Mouse (Mus musculus) limb, embryonic 14.5 days (tissue): Measurements from ENCODE around the gene Cadm1. TPM values are rescaled to one million over a fixed set of nuclear protein-coding genes. Genes with fewer than 3 reads are reported as not detected.

Experiments used
- ATAC-seq: fragments of 200-750 bp; cut with Nextera tagmentation; 2 replicates; pipeline ENCODE4 v1.8.0; 2017; ENCODE audit warnings: low read depth, moderate number of reproducible peaks, moderate TSS enrichment; ENCODE audit not compliant: low FRiP score
- DNase-seq: peaks from one replicate; pipeline ENCODE4 v3.0.0-alpha.2; 2015; ENCODE audit warnings: low spot score
- H3K27ac ChIP-seq: fragments of 300-500 bp; sonication (generic); replicated peaks from 2 replicates; pipeline ENCODE4 v1.5.1; 2014; ENCODE audit warnings: low read depth, mild to moderate bottlenecking, low read length, moderate library complexity, mixed read lengths
- H3K27me3 ChIP-seq: fragments of 300-500 bp; sonication (generic); 2 replicates; pipeline ENCODE4 v1.6.1; 2014; ENCODE audit warnings: low read length, mixed read lengths; ENCODE audit not compliant: control insufficient read depth, insufficient read depth
- H3K36me3 ChIP-seq: fragments of 300-500 bp; sonication (generic); 2 replicates; pipeline ENCODE4 v1.6.1; 2014; ENCODE audit warnings: mild to moderate bottlenecking, low read length, moderate library complexity, mixed read lengths; ENCODE audit not compliant: control insufficient read depth, insufficient read depth
- H3K4me1 ChIP-seq: fragments of 300-500 bp; sonication (generic); 2 replicates; pipeline ENCODE4 v1.6.1; 2014; ENCODE audit warnings: antibody characterized with exemption, low read length, mixed read lengths; ENCODE audit not compliant: control insufficient read depth, insufficient read depth
- H3K4me2 ChIP-seq: fragments of 300-500 bp; sonication (generic); replicated peaks from 2 replicates; pipeline ENCODE4 v1.6.1; 2014; ENCODE audit warnings: low read depth, mild to moderate bottlenecking, low read length, moderate library complexity; ENCODE audit not compliant: severe bottlenecking
- H3K4me3 ChIP-seq: fragments of 300-500 bp; sonication (generic); replicated peaks from 2 replicates; pipeline ENCODE4 v1.5.1; 2014; ENCODE audit warnings: low read length
- H3K9ac ChIP-seq: fragments of 300-500 bp; sonication (generic); 2 replicates; pipeline ENCODE4 v1.6.1; 2014; ENCODE audit warnings: mild to moderate bottlenecking, low read depth, low read length, moderate library complexity; ENCODE audit not compliant: severe bottlenecking
- H3K9me3 ChIP-seq: fragments of 300-500 bp; sonication (generic); 2 replicates; pipeline ENCODE4 v1.6.1; 2016; ENCODE audit warnings: low read length; ENCODE audit not compliant: control insufficient read depth
- POLR2A ChIP-seq: fragments of 200-500 bp; IDR thresholded peaks from 2 replicates; pipeline ENCODE4 v1.8.0; 2012; ENCODE audit warnings: inconsistent platforms, mild to moderate bottlenecking, moderate library complexity, borderline replicate concordance; ENCODE audit not compliant: insufficient read depth, insufficient read length; ENCODE audit errors: extremely low read depth
- WGBS: fragments of 180-500 bp; shearing (Covaris S2); extraction: QIAGEN DNeasy Blood & Tissue Kit; methylation state at CpG from one replicate; pipeline ENCODE4 v1.1.7; 2014; 5-methylcytosine and 5-hydroxymethylcytosine counted together
- polyA plus RNA-seq, 2 experiments: library from polyadenylated mRNA; depleted of rRNA in 1 of 2; stranded (reverse) in 1 of 2; unstranded in 1 of 2; fragments of >200 nt; fragmentation: Nextera tagmentation in 1 of 2; extraction: Ambion mirVana in 1 of 2; gene quantifications; 2 replicates each; pipeline versions ENCODE4 v1.2.1 to v1.2.3; 2012 to 2014

The Cadm1 gene
- polyA plus RNA-seq, 2 experiments = 15.4 to 37.5 TPM

GRCm38 (mm10) chr9:47904339-47904922, 374.5 kb downstream of the Cadm1 start:
- Histone ChIP-seq H3K4me2 (no peak overlapping the region), H3K9ac (no peak overlapping the region), H3K9me3 (no peaks in the 10 kb centered on the region), H3K36me3 (no peaks in the 10 kb centered on the region), H3K4me1 (no peaks in the 10 kb centered on the region), H3K27me3 (no peaks in the 10 kb centered on the region), H3K4me3 (no peak overlapping the region), H3K27ac (no peak overlapping the region)
- 59% methylated on average over 2 of the region's 2 CpGs for WGBS
- DNase-seq (no peak), ATAC-seq (no peak)
- TF ChIP-seq POLR2A = no peak

GRCm38 (mm10) chr9:47906521-47906920, 376.5 kb downstream of the Cadm1 start:
- Histone ChIP-seq H3K4me3 (no peak overlapping the region), H3K4me2 (no peak overlapping the region), H3K9ac (no peak overlapping the region), H3K9me3 (no peaks in the 10 kb centered on the region), H3K27me3 (no peaks in the 10 kb centered on the region), H3K36me3 (no peaks in the 10 kb centered on the region), H3K4me1 (no peaks in the 10 kb centered on the region), H3K27ac (no peak overlapping the region)
- 47% methylated on average over 6 of the region's 6 CpGs for WGBS
- no peak for ATAC-seq
- no peak for TF ChIP-seq POLR2A
- DNase-seq = no peak
